Mouse (Mus musculus) effector memory CD4-positive, alpha-beta T cell, adult 7 months (primary cell): ENCODE measurements around the gene C2cd2l. TPM values are rescaled to one million over a fixed set of nuclear protein-coding genes. Genes with fewer than 3 reads are reported as not detected.

Source experiments
- polyA plus RNA-seq: library from polyadenylated mRNA; unstranded; fragments of 100-300 nt; shearing (Covaris generic); gene quantifications from one replicate; pipeline ENCODE4 v1.2.1, GENCODE M21; 2017

C2cd2l gene
- 12.7 TPM for polyA plus RNA-seq

DNA sequence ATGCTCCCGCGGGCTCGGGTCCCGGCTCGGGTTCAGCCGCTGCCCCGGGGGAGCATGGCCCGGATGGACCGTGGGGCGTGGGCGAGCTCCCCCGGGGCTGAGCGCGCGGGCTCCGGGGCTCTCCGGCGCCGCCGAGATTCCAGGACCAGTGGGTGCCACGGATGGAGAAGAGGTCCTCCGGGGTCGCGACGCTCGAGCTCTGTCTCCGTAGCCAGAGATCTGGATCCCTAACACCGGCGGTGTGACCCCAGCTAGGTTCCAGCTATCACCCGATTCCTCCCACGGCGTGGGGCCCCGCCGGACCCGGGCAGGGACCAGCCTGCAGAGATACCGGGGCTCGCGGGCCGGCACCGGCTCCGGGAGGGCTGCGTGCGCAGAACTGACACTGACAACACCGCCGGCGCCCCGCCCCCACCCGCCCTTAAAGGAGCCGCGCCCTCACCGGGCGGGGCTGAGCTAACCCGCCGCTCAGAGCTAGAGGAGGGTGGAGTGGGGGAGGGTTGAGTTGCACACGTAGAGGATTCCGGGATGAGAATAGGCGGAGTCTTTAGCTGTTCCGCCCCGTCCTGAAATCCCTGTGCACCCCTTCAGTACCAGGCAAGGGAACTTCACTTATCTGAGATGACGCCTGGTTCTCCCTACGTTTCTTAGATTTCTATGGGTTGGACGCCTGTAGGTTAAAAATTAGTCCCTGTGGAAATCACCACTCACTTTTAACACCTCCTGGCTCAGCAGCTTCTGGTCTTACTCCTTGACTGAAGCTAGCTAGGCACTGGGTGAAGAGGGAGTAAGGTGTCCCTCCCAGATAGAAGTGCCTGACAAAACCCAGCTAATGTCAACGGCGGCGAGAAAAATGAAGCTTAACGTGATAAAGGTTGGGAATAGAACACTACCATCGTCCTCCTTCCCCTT lies at the start of gene C2cd2l:
C2cd2l (minus strand) TSS at position 399 of the 912 bp plus-strand sequence.

GRCm38 (mm10) chr9:44361190-44361917 lies 41.3 kb upstream of the C2cd2l start, which contains the start of gene Vps11:
TSS of gene Vps11 (minus strand) at chr9:44361670.

GRCm38 (mm10) chr9:44343781-44344421 lies 23.8 kb upstream of the C2cd2l start, which contains the start of gene Hmbs:
TSS of gene Hmbs (minus strand) at chr9:44344228.

DNA sequence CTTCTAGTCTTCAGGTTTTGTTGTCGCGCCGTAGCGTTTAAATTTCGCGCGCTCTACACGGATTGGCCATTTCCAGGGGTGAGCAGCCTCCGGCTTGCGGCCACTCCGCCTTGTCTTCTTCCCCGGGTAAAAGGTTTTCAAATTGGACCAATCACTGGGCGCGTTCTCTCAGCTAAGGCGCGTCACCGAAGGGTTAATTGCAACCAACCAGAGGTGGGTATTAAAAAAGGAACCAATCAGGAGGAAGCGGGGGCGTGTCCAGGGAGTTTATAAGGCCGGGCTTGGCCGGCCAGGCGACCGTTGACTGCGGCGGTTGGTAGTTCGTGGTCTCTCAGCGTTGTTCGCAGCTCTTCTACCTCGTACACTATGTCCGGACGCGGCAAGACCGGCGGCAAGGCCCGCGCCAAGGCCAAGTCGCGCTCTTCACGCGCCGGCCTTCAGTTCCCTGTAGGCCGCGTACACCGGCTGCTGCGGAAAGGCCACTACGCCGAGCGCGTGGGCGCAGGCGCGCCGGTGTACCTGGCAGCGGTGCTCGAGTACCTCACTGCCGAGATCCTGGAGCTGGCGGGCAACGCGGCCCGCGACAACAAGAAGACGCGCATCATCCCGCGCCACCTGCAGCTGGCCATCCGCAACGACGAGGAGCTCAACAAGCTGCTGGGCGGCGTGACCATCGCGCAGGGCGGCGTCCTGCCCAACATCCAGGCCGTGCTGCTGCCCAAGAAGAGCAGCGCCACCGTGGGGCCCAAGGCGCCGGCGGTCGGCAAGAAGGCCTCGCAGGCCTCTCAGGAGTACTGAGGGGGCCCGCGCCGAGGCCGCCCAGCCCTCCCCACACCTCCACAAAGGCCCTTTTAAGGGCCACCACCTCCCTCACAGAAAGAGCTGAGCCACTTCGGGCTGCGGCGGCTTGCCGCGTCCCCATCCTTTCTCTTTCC lies 14.6 kb upstream of the C2cd2l start, which contains the start of gene H2afx:
H2afx (plus strand) TSS at position 299 of the 935 bp plus-strand sequence.

GRCm38 (mm10) chr9:44325768-44326370 lies 5.8 kb upstream of the C2cd2l start, which contains the start of gene Dpagt1:
TSS of gene Dpagt1 (plus strand) at chr9:44326019.

DNA sequence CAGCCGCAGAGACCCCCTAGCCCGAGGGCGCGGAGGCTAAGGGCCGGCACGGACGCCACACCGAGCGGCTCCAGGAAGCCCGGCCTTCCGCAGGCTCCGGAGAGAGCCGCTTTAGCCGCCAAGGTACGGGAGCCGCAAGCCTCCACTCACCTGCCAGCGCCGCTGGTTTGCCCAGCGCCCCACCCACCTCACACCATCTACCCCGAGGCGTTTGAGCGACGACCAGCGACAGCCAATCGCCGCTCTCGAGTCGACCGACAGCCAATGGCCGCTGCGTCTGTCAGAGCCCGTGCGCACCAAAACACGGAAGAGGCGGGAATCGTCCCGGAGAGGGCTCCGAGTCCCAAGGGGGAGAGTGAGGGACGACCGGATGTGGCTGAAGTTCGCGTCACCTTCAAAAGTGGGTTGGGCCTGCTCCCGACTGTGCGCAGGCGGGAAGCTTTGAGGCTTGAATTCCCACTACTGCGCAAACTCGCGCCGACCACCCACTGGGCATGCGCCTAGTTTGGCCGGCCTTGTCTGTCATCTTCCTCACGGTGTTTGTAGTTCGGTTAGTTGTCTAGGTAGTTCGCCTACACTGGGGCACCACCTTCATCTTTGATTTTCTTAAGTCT lies 14.5 kb downstream of the C2cd2l start, which contains the start of gene Hinfp:
Hinfp (minus strand) TSS at position 206 of the 614 bp plus-strand sequence.

GRCm38 (mm10) chr9:44288076-44288958 lies 31.8 kb downstream of the C2cd2l start, which contains the start of gene Abcg4:
TSS of gene Abcg4 (minus strand) at chr9:44288615.

GRCm38 (mm10) chr9:44268432-44268831 lies 51.7 kb downstream of the C2cd2l start, which contains the start of gene Nlrx1:
TSS of gene Nlrx1 (minus strand) at chr9:44268599.

Other genes with a start within 250 kb of the C2cd2l start
- gene Mfrp, start 218.6 kb downstream of the C2cd2l start, polyA plus RNA-seq: not detected
- not detected for gene C1qtnf5, start 213.0 kb downstream of the C2cd2l start, polyA plus RNA-seq
- gene Gm49380, start 206.8 kb downstream of the C2cd2l start, polyA plus RNA-seq: not detected
- 16.6 TPM for gene Rnf26, start 206.8 kb downstream of the C2cd2l start, polyA plus RNA-seq
- 0.67 TPM for gene Mcam, start 185.8 kb downstream of the C2cd2l start, polyA plus RNA-seq
- 33.9 TPM for gene Cbl, start 86.2 kb downstream of the C2cd2l start, polyA plus RNA-seq
- gene Ccdc153, start 79.6 kb downstream of the C2cd2l start, polyA plus RNA-seq: not detected
- 0.23 TPM for gene Pdzd3, start 68.8 kb downstream of the C2cd2l start, polyA plus RNA-seq
- 4.8 TPM for gene Nlrx1, start 51.7 kb downstream of the C2cd2l start, polyA plus RNA-seq
- gene Abcg4, start 31.7 kb downstream of the C2cd2l start, polyA plus RNA-seq: not detected
- 34.4 TPM for gene Hinfp, start 14.6 kb downstream of the C2cd2l start, polyA plus RNA-seq
- 8.7 TPM for gene Dpagt1, start 5.7 kb upstream of the C2cd2l start, polyA plus RNA-seq
- 61.7 TPM for gene H2afx, start 14.4 kb upstream of the C2cd2l start, polyA plus RNA-seq
- gene Hmbs, start 23.9 kb upstream of the C2cd2l start, polyA plus RNA-seq: 14.8 TPM
- gene Vps11, start 41.4 kb upstream of the C2cd2l start, polyA plus RNA-seq: 50.0 TPM
- gene Hyou1, start 59.2 kb upstream of the C2cd2l start, polyA plus RNA-seq: 15.7 TPM
- 13.6 TPM for gene Slc37a4, start 76.6 kb upstream of the C2cd2l start, polyA plus RNA-seq
- gene Rps25, start 86.9 kb upstream of the C2cd2l start, polyA plus RNA-seq: 2,034 TPM
- 90.9 TPM for gene Trappc4, start 87.3 kb upstream of the C2cd2l start, polyA plus RNA-seq
- gene Ccdc84, start 98.3 kb upstream of the C2cd2l start, polyA plus RNA-seq: 44.8 TPM
- 0.71 TPM for gene Foxr1, start 120.9 kb upstream of the C2cd2l start, polyA plus RNA-seq
- not detected for gene Upk2, start 134.7 kb upstream of the C2cd2l start, polyA plus RNA-seq
- gene Bcl9l, start 162.5 kb upstream of the C2cd2l start, polyA plus RNA-seq: 20.8 TPM
- 257 TPM for gene Cxcr5, start 241.6 kb upstream of the C2cd2l start, polyA plus RNA-seq